Mouse (Mus musculus): ENCODE data around the gene Gm20696. TPM values are rescaled to one million over a fixed set of nuclear protein-coding genes. Genes with fewer than 3 reads are reported as not detected.

Gm20696 gene
- polyA plus RNA-seq, 1 experiment from 2014 or later: 3.2 TPM

DNA sequence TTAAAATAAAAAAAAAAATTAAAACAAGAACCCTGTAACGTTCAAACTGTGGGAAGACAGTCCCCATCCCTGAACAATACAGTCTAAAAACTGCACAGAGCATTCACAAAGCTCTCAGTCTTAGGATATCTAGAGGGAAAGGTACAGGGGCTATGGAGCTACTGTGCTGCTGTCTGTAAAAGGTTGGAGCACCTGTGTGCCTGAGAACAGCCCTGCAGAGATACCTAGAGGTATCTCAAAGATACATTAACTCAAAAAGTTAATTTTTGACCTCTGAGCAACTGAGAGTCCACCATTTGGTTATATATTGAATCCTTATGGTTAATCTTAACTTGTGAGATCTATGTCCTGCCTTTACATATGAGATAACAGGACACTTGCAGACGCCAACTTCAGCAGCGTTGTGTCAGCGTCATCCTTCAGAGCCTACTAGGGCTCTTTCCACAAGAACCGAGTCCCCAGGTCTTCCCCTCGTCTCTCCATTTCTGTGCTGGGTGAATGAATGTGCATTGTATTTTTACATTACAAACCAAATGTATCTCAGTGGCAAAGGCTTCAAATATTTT, 174.5 kb downstream of the Gm20696 start:
- H3K4me1 ChIP-seq: peaks cover 28% of the 10 kb centered on the region
- WGBS: 92% methylated on average over 6 of the region's 6 CpGs

DNA sequence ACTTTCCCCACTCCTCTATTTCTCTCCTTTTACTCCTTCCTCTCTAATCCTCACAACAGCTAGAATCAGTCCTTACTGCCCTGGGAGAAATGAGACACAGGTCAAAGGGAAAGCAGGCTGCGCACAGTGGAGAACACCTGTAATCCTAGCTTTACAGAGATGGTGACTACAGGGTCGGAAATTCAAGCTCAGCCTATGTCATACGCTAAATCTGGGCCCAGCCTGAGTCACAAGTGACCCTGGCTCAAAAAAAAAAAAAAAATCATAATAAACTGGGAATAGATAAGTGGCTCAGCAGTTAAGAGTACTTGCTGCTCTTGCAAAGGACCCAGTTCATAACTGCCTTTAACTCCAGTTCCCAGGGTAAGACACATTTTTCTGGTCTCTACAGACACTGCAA, 175.5 kb downstream of the Gm20696 start:
- H3K4me3 ChIP-seq: no peak overlapping the region
- 88% methylated on average over 3 of the region's 3 CpGs for WGBS
- peaks cover 21% of the 10 kb centered on the region for H3K4me1 ChIP-seq
- no peak for DNase-seq (ENCODE audit: low spot score)
- no peaks in the 10 kb centered on the region for H3K27me3 ChIP-seq (ENCODE audit: low read depth, poor library complexity, severe bottlenecking)
- H3K27ac ChIP-seq: no peak overlapping the region
- H3K36me3 ChIP-seq: no peaks in the 10 kb centered on the region
- no peaks in the 10 kb centered on the region for H3K9me3 ChIP-seq (replicated peaks)

More for the DNA sequence above, 174.5 kb downstream of the Gm20696 start:
- Histone ChIP-seq H3K27ac (no peak overlapping the region), H3K9me3 (replicated peaks) (no peaks in the 10 kb centered on the region), H3K36me3 (no peaks in the 10 kb centered on the region), H3K4me3 (no peak overlapping the region), H3K27me3 (ENCODE audit: low read depth, poor library complexity, severe bottlenecking) (no peaks in the 10 kb centered on the region)
- no peak for DNase-seq (ENCODE audit: low spot score)

DNA sequence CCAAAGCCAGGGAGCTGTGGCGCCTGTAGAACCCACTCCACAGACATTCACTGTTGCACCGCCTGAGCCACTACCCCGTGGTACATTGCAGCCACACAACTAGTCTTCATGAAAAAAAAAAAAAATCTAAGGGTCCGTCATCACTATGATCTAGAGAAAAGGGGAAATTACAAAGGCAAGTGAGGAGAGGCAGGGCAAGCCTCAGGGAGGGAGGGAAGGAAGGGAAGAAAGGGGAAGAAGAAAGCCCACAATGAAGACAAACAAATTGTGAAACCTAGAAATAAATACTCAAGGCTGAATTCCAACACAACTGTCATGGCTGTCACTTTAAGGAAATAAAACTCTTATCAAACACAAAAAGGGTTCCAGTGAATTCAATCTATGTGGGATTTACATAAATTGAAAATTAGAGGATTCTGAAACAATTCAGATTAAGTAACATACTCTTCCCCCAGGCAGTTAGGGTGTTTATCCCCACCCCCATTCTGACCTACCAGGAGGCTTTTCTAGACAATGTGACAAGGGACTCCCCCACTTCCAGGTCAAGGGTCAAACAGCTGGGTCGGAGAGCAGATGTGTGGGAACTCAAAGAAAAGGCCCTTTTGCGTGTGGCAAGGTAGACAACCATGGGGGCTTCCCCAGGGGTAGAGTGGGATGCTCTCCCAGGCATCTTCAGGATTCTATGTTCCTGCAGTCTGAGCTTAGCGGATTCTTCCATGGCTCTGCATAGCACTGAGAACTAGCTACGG, 176.5 kb downstream of the Gm20696 start:
- 77% methylated on average over 8 of the region's 8 CpGs for WGBS
- peak overlapping the region; percentile 19; the same call in 1 of the 2 replicates for H3K27ac ChIP-seq
- H3K27me3 ChIP-seq (ENCODE audit: low read depth, poor library complexity, severe bottlenecking): no peaks in the 10 kb centered on the region
- no peak overlapping the region for H3K4me3 ChIP-seq
- no peaks in the 10 kb centered on the region for H3K9me3 ChIP-seq (replicated peaks)
- DNase-seq (ENCODE audit: low spot score): no peak
- H3K4me1 ChIP-seq: peaks cover 31% of the 10 kb centered on the region
- no peaks in the 10 kb centered on the region for H3K36me3 ChIP-seq

DNA sequence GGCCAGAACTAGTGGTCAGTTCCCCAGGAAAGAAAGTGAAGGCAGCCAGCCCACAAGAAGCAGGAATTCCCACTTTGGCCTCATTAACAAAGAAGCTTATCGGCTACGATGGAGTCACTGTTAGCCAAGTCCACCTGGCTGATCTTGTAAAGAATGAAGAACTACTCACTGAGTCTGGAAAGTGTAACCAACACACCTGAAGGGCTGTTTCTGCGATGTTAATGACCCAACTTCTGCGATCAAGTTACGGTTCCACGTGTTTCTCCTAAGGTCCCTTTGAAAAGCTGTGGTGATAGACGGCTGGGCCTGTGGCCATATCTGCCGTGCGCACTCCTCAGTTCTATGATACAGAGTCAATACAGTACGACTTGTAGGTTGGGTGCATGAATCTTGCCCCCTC, 177.2 kb downstream of the Gm20696 start:
- Histone ChIP-seq H3K27me3 (ENCODE audit: low read depth, poor library complexity, severe bottlenecking) (no peaks in the 10 kb centered on the region), H3K36me3 (no peaks in the 10 kb centered on the region), H3K9me3 (replicated peaks) (no peaks in the 10 kb centered on the region), H3K4me1 (peaks cover 38% of the 10 kb centered on the region), H3K4me3 (no peak overlapping the region), H3K27ac (peak overlapping the region; percentile 7; the same call in 1 of the 2 replicates)
- no peak for DNase-seq (ENCODE audit: low spot score)
- WGBS: 67% methylated on average over 10 of the region's 10 CpGs

GRCm38 (mm10) chr6:99485884-99486640, 180.5 kb downstream of the Gm20696 start:
- H3K36me3 ChIP-seq: no peaks in the 10 kb centered on the region
- peaks cover 69% of the 10 kb centered on the region for H3K4me1 ChIP-seq
- no peaks in the 10 kb centered on the region for H3K27me3 ChIP-seq (ENCODE audit: low read depth, poor library complexity, severe bottlenecking)
- H3K27ac ChIP-seq: peak overlapping the region; percentile 78
- WGBS: 77% methylated on average over 12 of the region's 12 CpGs
- H3K4me3 ChIP-seq: no peak overlapping the region
- H3K9me3 ChIP-seq (replicated peaks): no peaks in the 10 kb centered on the region
- DNase-seq (ENCODE audit: low spot score): no peak

DNA sequence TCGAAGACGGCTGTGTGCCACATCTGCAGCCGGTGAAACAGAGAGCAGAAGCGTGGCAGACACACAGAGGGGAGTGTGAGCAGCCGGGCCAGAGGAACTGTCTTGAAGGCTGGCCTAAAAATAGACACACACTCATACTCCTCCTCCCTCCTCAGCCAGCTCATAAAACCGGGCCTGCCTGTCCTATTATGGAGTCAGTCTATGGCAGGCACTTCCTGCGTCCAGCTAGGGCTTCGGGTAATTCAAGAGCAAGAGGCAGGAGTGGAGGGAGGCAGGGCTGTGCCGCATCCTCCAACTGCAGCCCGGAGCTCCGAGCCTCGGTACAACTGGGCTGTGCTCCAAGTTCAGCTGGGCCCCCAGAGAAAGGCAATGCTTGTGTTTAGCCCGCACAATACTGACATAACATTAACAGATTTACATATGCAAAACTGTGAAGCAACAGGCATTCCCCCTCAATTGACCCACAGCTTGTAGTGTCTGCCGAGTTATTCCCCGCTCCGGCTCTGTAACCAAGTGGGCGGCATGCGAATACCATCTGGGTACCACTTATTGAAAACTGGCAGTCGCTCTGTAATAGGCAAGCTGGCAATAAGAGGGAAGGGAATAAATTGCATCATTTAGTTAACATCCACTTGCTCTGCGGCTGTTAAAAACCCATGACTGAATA, 181.2 kb downstream of the Gm20696 start:
- H3K4me3 ChIP-seq: peak overlapping the region; percentile 36
- DNase-seq (ENCODE audit: low spot score): peak; percentile 79
- H3K9me3 ChIP-seq (replicated peaks): no peaks in the 10 kb centered on the region
- no peaks in the 10 kb centered on the region for H3K36me3 ChIP-seq
- peaks cover 65% of the 10 kb centered on the region for H3K4me1 ChIP-seq
- no peaks in the 10 kb centered on the region for H3K27me3 ChIP-seq (ENCODE audit: low read depth, poor library complexity, severe bottlenecking)
- 29% methylated on average over 20 of the region's 20 CpGs for WGBS
- H3K27ac ChIP-seq: peak overlapping the region; percentile 78

DNA sequence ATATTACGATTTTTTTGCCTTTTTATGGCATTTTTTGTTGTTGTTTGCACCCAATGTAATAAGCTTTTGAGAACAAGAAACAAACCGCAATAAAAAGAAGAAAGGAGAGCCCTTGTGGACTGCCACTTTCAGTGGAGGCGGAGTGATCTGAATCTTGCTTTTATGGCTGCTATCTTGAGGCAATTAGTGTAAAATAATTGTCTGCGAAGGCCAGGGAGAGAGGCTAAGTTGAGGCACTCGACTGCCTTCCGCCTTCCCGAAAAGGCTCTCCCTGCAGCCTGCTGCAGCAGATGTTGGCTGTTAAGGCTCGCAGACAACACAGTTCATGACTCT, 181.7 kb downstream of the Gm20696 start:
- H3K4me1 ChIP-seq: peaks cover 60% of the 10 kb centered on the region
- H3K27me3 ChIP-seq (ENCODE audit: low read depth, poor library complexity, severe bottlenecking): no peaks in the 10 kb centered on the region
- H3K36me3 ChIP-seq: no peaks in the 10 kb centered on the region
- peak overlapping the region; percentile 36 for H3K4me3 ChIP-seq
- no peak for DNase-seq (ENCODE audit: low spot score)
- 13% methylated on average over 8 of the region's 8 CpGs for WGBS
- H3K9me3 ChIP-seq (replicated peaks): no peaks in the 10 kb centered on the region
- peak overlapping the region; percentile 78 for H3K27ac ChIP-seq

- Histone ChIP-seq H3K27ac (peak overlapping the region; percentile 78), H3K36me3 (no peaks in the 10 kb centered on the region), H3K27me3 (ENCODE audit: low read depth, poor library complexity, severe bottlenecking) (no peaks in the 10 kb centered on the region), H3K4me1 (peaks cover 55% of the 10 kb centered on the region), H3K9me3 (replicated peaks) (no peaks in the 10 kb centered on the region), H3K4me3 (0 out of 2 replicates have a peak overlapping the region, but pooled peaks have one; percentile 36)
- no peak for DNase-seq (ENCODE audit: low spot score)
- WGBS: 73% methylated on average over 7 of the region's 7 CpGs
Measured at GRCm38 (mm10) chr6:99484197-99484725, 182.3 kb downstream of the Gm20696 start.

- Histone ChIP-seq H3K9me3 (replicated peaks) (no peaks in the 10 kb centered on the region), H3K27ac (peak overlapping the region; percentile 78), H3K27me3 (ENCODE audit: low read depth, poor library complexity, severe bottlenecking) (no peaks in the 10 kb centered on the region), H3K4me1 (peaks cover 51% of the 10 kb centered on the region), H3K4me3 (0 out of 2 replicates have a peak overlapping the region, but pooled peaks have one; percentile 17), H3K36me3 (no peaks in the 10 kb centered on the region)
- no peak for DNase-seq (ENCODE audit: low spot score)
- 34% methylated on average over 10 of the region's 10 CpGs for WGBS
Measured at GRCm38 (mm10) chr6:99483556-99483955, 183.0 kb downstream of the Gm20696 start.

DNA sequence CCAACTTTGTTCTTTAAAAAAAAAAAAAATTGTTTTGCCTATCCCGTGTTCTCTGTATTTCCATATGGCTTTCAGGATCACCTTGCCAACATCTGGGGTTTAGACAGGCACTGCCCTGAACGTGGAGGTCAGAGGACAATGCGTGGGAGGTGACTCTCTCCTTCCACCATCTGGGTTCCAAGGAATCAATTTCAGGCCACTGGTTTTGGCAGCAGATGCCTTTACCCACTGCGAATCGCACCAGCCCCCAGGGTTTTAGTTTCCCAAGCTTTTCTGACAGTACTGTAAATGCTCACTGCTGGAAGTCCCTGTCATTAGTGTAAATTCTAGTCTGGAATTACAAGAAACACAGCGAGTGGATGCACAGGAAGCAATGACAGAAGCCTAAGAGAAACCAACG, 185.0 kb downstream of the Gm20696 start:
- no peak for DNase-seq (ENCODE audit: low spot score)
- no peaks in the 10 kb centered on the region for H3K36me3 ChIP-seq
- no peak overlapping the region for H3K4me3 ChIP-seq
- H3K9me3 ChIP-seq (replicated peaks): no peaks in the 10 kb centered on the region
- peaks cover 51% of the 10 kb centered on the region for H3K4me1 ChIP-seq
- no peak overlapping the region for H3K27ac ChIP-seq
- WGBS: 61% methylated on average over 7 of the region's 7 CpGs
- H3K27me3 ChIP-seq (ENCODE audit: low read depth, poor library complexity, severe bottlenecking): 0 out of 2 replicates have a peak, but pooled peaks cover 3% of the 10 kb centered on the region

DNA sequence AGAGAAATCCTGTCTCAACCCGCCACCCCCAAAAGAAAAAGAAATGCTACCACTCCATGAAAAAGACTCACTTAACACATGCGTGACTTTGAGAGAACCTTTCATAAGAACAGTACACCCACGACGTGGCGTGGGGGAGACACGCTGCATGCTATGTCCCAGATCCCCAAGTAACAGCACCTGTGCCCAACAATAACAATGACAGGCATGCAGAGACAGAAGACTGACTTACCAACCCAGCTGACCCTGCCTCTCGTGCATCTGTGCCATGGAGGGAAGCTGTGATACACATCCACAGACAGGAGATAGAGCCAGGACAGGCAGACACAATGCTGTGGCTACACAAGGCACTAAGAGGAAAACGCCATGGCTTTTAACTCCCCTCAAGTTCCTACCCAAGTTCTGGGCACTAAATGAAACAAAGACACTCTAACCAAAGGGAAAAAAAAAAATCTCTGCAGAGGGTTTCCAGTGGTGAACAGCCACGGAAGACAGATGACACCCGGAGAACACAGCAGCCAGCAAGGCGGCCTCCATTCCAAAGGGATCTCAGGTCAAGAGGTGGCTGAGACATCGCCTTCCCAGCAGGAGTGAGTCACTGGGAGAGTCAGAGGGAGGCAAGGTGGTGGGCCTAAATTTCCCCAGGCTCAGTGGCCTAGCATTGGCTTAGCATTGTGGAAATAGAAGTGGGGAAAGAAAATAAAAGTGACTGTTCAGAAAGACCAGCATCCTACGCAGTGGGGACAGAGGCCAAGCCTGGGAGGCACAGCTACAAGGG, 187.5 kb downstream of the Gm20696 start:
- DNase-seq (ENCODE audit: low spot score): no peak
- peaks cover 31% of the 10 kb centered on the region for H3K4me1 ChIP-seq
- no peak overlapping the region for H3K27ac ChIP-seq
- H3K4me3 ChIP-seq: no peak overlapping the region
- H3K9me3 ChIP-seq (replicated peaks): no peaks in the 10 kb centered on the region
- H3K36me3 ChIP-seq: no peaks in the 10 kb centered on the region
- 0 out of 2 replicates have a peak, but pooled peaks cover 3% of the 10 kb centered on the region for H3K27me3 ChIP-seq (ENCODE audit: low read depth, poor library complexity, severe bottlenecking)
- WGBS: 82% methylated on average over 13 of the region's 13 CpGs

- Histone ChIP-seq H3K4me3 (no peak overlapping the region), H3K4me1 (peaks cover 15% of the 10 kb centered on the region), H3K9me3 (replicated peaks) (no peaks in the 10 kb centered on the region), H3K27me3 (ENCODE audit: low read depth, poor library complexity, severe bottlenecking) (0 out of 2 replicates have a peak, but pooled peaks cover 7% of the 10 kb centered on the region), H3K27ac (no peak overlapping the region), H3K36me3 (no peaks in the 10 kb centered on the region)
- no peak for DNase-seq (ENCODE audit: low spot score)
- WGBS: 85% methylated on average over 9 of the region's 9 CpGs
Measured at GRCm38 (mm10) chr6:99475040-99475439, 191.6 kb downstream of the Gm20696 start.

Data from limb, embryonic 10.5 days (tissue).